8 mouse cellular contexts compared by ENCODE assay signal in the genomic region with DNA sequence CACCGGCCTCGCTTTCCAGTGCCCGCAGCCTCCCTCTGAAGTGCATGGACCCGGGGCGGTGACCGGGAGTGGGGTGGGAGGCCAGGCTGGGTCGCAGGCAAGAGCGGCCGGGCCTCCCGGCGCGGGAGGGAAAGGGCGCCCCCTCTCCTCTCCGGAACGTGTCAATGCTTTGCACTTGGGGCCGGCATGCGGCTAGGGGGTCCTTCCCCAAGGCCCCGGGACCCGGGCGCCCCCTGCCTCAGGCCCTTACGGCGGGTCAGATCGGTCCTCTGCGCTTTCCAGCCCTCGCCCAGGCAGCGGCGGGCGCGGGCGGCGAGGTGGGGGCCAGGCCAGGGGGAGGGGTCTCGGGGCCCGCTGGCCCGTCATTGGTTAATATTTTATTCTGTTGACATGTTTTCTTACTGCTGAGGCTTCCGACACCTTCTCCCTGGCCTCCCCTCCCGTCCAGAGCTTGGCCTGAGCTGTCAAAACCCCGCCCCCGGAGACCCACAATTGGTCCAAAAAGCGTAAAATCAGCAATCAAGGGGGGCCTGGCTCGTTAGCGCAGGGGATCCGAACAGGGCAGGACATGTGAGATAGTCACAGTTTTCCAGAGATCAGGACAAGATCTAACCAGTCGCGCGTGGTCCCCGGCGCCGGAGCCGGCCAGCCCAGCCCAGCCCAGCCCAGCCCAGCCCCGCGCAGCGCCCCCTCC. TPM values are rescaled to one million over a fixed set of nuclear protein-coding genes. Genes with fewer than 3 reads are reported as not detected.
A peak's percentile ranks its signal among the peaks of the same experiment; 100 is the strongest.
DNase-seq lines count a peak whose midpoint lies in the region; ATAC-seq and TF ChIP-seq lines count a peak whose summit lies in the region.

TSS of gene Tbx2 (plus strand) at position 321 of the 694 bp plus-strand sequence.

- TF ChIP-seq EP300 in ES-Bruce4 (IDR thresholded peaks at IDR 0.05; ENCODE audit: insufficient read depth, low read depth, low read length): no peak

- ATAC-seq in intestine, postnatal 0 days: peak; percentile 48

- 1% methylated on average over 49 of the region's 52 CpGs for WGBS in intestine, postnatal 0 days

- H3K27ac ChIP-seq in ES-Bruce4 (ENCODE audit: insufficient read depth, low read length): no peak within 1 kb of the TSS
- peak within 1 kb of the TSS; percentile 66 for H3K27ac ChIP-seq in intestine, postnatal 0 days (ENCODE audit: low read depth, low read length)

- H3K4me3 ChIP-seq in ES-Bruce4 (ENCODE audit: low read depth, low read length): peak within 1 kb of the TSS; percentile 74
- peak within 1 kb of the TSS; percentile 60 for H3K4me3 ChIP-seq in intestine, postnatal 0 days (ENCODE audit: low read depth, low read length)

- TF ChIP-seq POLR2A in ES-Bruce4 (IDR thresholded peaks at IDR 0.05; ENCODE audit: insufficient read depth, low read length): no peak
- TF ChIP-seq POLR2A in brain, embryonic 14.5 days (IDR thresholded peaks at IDR 0.05; ENCODE audit: borderline replicate concordance, extremely low read depth, insufficient read depth, insufficient read length, poor library complexity, severe bottlenecking): no peak

- peak within 1 kb of the TSS; percentile 58 for H3K9ac ChIP-seq in ES-Bruce4 (ENCODE audit: low read depth, poor library complexity, severe bottlenecking)
- peak within 1 kb of the TSS; percentile 64 for H3K9ac ChIP-seq in intestine, postnatal 0 days (ENCODE audit: low read depth, low read length)

- H3K4me1 ChIP-seq in ES-Bruce4 (ENCODE audit: control insufficient read depth, insufficient read depth, low read length): no peaks in the 10 kb centered on the region
- H3K4me1 ChIP-seq in intestine, postnatal 0 days (replicated peaks; ENCODE audit: control insufficient read depth, insufficient read depth, low read length): 0 out of 2 replicates have a peak, but pooled peaks cover 3% of the 10 kb centered on the region

- H3K27me3 ChIP-seq in ES-Bruce4 (ENCODE audit: control insufficient read depth, insufficient read depth, low read length, poor library complexity, severe bottlenecking): peaks cover 63% of the 10 kb centered on the region
- peaks cover 86% of the 10 kb centered on the region for H3K27me3 ChIP-seq in intestine, postnatal 0 days (replicated peaks; ENCODE audit: control insufficient read depth, insufficient read depth, low read length)

- intact Hi-C loops in left cerebral cortex, postnatal 25 days (cut with DNase I): no loop called here

- H3K4me2 ChIP-seq in intestine, postnatal 0 days (replicated peaks; ENCODE audit: low read depth): peak within 1 kb of the TSS; percentile 90

- H3K9me3 ChIP-seq in ES-Bruce4 (replicated peaks; ENCODE audit: control insufficient read depth, insufficient read depth, low read length, poor library complexity, severe bottlenecking): no peaks in the 10 kb centered on the region
- H3K9me3 ChIP-seq in intestine, postnatal 0 days (ENCODE audit: control insufficient read depth): no peaks in the 10 kb centered on the region

- H3K36me3 ChIP-seq in ES-Bruce4 (ENCODE audit: control insufficient read depth, insufficient read depth, low read length, poor library complexity, severe bottlenecking): no peaks in the 10 kb centered on the region
- 0 out of 2 replicates have a peak, but pooled peaks cover 4% of the 10 kb centered on the region for H3K36me3 ChIP-seq in intestine, postnatal 0 days (ENCODE audit: control insufficient read depth, insufficient read depth)

- no peak for TF ChIP-seq CTCF in ES-Bruce4 (IDR thresholded peaks at IDR 0.05; ENCODE audit: low read depth, low read length)
- no peak for TF ChIP-seq CTCF in brain, embryonic 14.5 days (IDR thresholded peaks at IDR 0.05; ENCODE audit: borderline replicate concordance, extremely low read depth, insufficient read depth, insufficient read length)
- TF ChIP-seq CTCF in intestine, postnatal 0 days (IDR thresholded peaks at IDR 0.05; ENCODE audit: low read depth): peak; percentile 36

- DNase-seq in brain, embryonic 14.5 days (ENCODE audit: low read depth): peak; percentile 49
- DNase-seq in gonadal fat pad, adult 2 months (ENCODE audit: low read depth): no peak
- DNase-seq in lung, adult 18-20 months: peak; percentile 84 to 89
- DNase-seq in retina, postnatal 1 day: peak; percentile 99
- DNase-seq in spleen, postnatal 14 days (ENCODE audit: low spot score in 2 of 2): no peak
- DNase-seq in left cerebral cortex, postnatal 25 days (ENCODE audit: low spot score in 2 of 2): no peak

RNA-seq across cellular contexts. Expression of gene Tbx2, which starts in this region (rescaled TPM):
- 0.16 and 0.24 TPM in 2 replicates for polyA plus RNA-seq in ES-Bruce4 (2011; ENCODE audit: insufficient read depth, insufficient read length, low read depth, missing spikeins)
- polyA plus RNA-seq in brain, embryonic 14.5 days (2012; rRNA removed): 5.9 and 8.9 TPM in 2 replicates
- 54.0 and 72.8 TPM in 2 replicates for polyA plus RNA-seq in gonadal fat pad, adult 2 months (2012; rRNA removed)
- polyA plus RNA-seq in intestine, postnatal 0 days (2015; fragmentation: Nextera tagmentation; extraction: Ambion mirVana): 3.0 and 3.3 TPM in 2 replicates
- 1 to 10 TPM; 1.8 to 2.2 TPM for total RNA-seq in left cerebral cortex, postnatal 25 days (2021)

Comparison
In these comparisons a context has a peak if more than half of its experiments do, and no peak if none do; other contexts are left out.
1. DNase-seq: peak in brain, embryonic 14.5 days (single experiment), lung, adult 18-20 months (2 of 2) and retina, postnatal 1 day (single experiment); none in gonadal fat pad, adult 2 months (single experiment), spleen, postnatal 14 days (0 of 2) and left cerebral cortex, postnatal 25 days (0 of 2).